Mouse (Mus musculus) left cerebral cortex, adult 2 months (tissue): Measurements from ENCODE around the gene Jmjd6. TPM values are rescaled to one million over a fixed set of nuclear protein-coding genes. Genes with fewer than 3 reads are reported as not detected.
A peak's percentile ranks its signal among the peaks of the same experiment; 100 is the strongest.
"Not testable (repeated sequence)": the region's sequence is repeated elsewhere in the genome, so short reads cannot be mapped to it uniquely, and the experiment has no call there.

Experiments
- DNase-seq, 2 experiments: peaks; one replicate each; pipeline ENCODE4 v3.0.0; 2021 to 2022; ENCODE audit warnings: low spot score in 2 of 2, mixed read lengths in 1 of 2; ENCODE audit errors: extremely low spot score in 1 of 2
- H3K27ac ChIP-seq: fragments of 200-600 bp; 2 replicates; pipeline ENCODE4 v1.8.1; 2022
- H3K4me3 ChIP-seq: fragments of 200-600 bp; 2 replicates; pipeline ENCODE4 v1.8.1; 2022
- CTCF ChIP-seq: fragments of 200-600 bp; IDR thresholded peaks from 2 replicates; pipeline ENCODE4 v1.8.1; 2022; ENCODE audit warnings: antibody characterized with exemption, mild to moderate bottlenecking, moderate library complexity
- intact Hi-C: fragments of 180-260 bp; cut with DNase I; formaldehyde crosslinking; loops from one replicate; pipeline ENCODE4 v1.15.1; 2025
- total RNA-seq, 2 experiments: library from RNA; stranded (reverse); gene quantifications; 2 replicates each; pipeline ENCODE4 v1.2.3; 2021

Jmjd6 gene
- total RNA-seq, 2 experiments from 2014 or later: 29.7 to 35.9 TPM

GRCm38 (mm10) chr11:116850085-116850484, 6.8 kb upstream of the Jmjd6 start:
- TF ChIP-seq CTCF: no peak
- Histone ChIP-seq H3K4me3 (no peak overlapping the region; the same call in 1 of the 2 replicates), H3K27ac (no peak overlapping the region)
- intact Hi-C loops: no loop called here
- no peak for DNase-seq

- DNase-seq: no peak
- Histone ChIP-seq H3K4me3 (no peak overlapping the region), H3K27ac (no peak overlapping the region)
- intact Hi-C loops: no loop called here
- no peak for TF ChIP-seq CTCF
Measured at GRCm38 (mm10) chr11:116849587-116849986, 6.3 kb upstream of the Jmjd6 start.

GRCm38 (mm10) chr11:116848877-116849178, 5.6 kb upstream of the Jmjd6 start:
- H3K27ac ChIP-seq, DNase-seq, H3K4me3 ChIP-seq, intact Hi-C loops: not testable (repeated sequence)

GRCm38 (mm10) chr11:116848086-116848876, 5.0 kb upstream of the Jmjd6 start:
- H3K27ac ChIP-seq: no peak overlapping the region
- intact Hi-C loops: no loop called here
- no peak for DNase-seq
- TF ChIP-seq CTCF: no peak
- H3K4me3 ChIP-seq: no peak overlapping the region

- intact Hi-C loops: no loop called here
Measured at GRCm38 (mm10) chr11:116847187-116848085, 4.2 kb upstream of the Jmjd6 start.

GRCm38 (mm10) chr11:116846593-116847181, 3.4 kb upstream of the Jmjd6 start:
- TF ChIP-seq CTCF: no peak
- intact Hi-C loops: no loop called here
- Histone ChIP-seq H3K4me3 (no peak overlapping the region), H3K27ac (no peak overlapping the region)
- no peak for DNase-seq

More at GRCm38 (mm10) chr11:116847187-116848085, 4.2 kb upstream of the Jmjd6 start:
- TF ChIP-seq CTCF: no peak
- Histone ChIP-seq H3K4me3 (no peak overlapping the region), H3K27ac (no peak overlapping the region)
- no peak for DNase-seq

- no peak; the same call in 1 of the 2 replicates for TF ChIP-seq CTCF
- Histone ChIP-seq H3K4me3 (peak overlapping the region; percentile 78), H3K27ac (peak overlapping the region; percentile 92)
- intact Hi-C loops: loop anchor here (1.0 kb wide), 1 partner anchor 11 kb away; the partner anchor contains the start of gene Srsf2
- peak; percentile 69 to 76 for DNase-seq
Measured at GRCm38 (mm10) chr11:116842531-116843260, 553 bp downstream of the Jmjd6 start.

- intact Hi-C loops: no loop called here
Measured at GRCm38 (mm10) chr11:116840748-116841147, 2.5 kb downstream of the Jmjd6 start.

GRCm38 (mm10) chr11:116839601-116840000, 3.6 kb downstream of the Jmjd6 start:
- Histone ChIP-seq H3K4me3 (no peak overlapping the region), H3K27ac (no peak overlapping the region)
- no peak for DNase-seq
- intact Hi-C loops: no loop called here
- no peak for TF ChIP-seq CTCF

More at GRCm38 (mm10) chr11:116840748-116841147, 2.5 kb downstream of the Jmjd6 start:
- no peak overlapping the region for H3K27ac ChIP-seq
- DNase-seq: no peak
- no peak overlapping the region for H3K4me3 ChIP-seq
- TF ChIP-seq CTCF: no peak; the same call in 1 of the 2 replicates

GRCm38 (mm10) chr11:116838936-116839335, 4.3 kb downstream of the Jmjd6 start:
- no peak overlapping the region for H3K4me3 ChIP-seq
- H3K27ac ChIP-seq: no peak overlapping the region
- TF ChIP-seq CTCF: no peak
- DNase-seq: no peak
- intact Hi-C loops: no loop called here

- intact Hi-C loops: no loop called here
- no peak for DNase-seq
- Histone ChIP-seq H3K4me3 (no peak overlapping the region), H3K27ac (no peak overlapping the region)
- TF ChIP-seq CTCF: no peak
Measured at GRCm38 (mm10) chr11:116837441-116837840, 5.8 kb downstream of the Jmjd6 start.
